Mouse (Mus musculus) liver, embryonic 13.5 days (tissue): ENCODE measurements around the gene Cdk14. TPM values are rescaled to one million over a fixed set of nuclear protein-coding genes. Genes with fewer than 3 reads are reported as not detected.
"Not testable (repeated sequence)": the region's sequence is repeated elsewhere in the genome, so short reads cannot be mapped to it uniquely, and the experiment has no call there.

Experiments
- ATAC-seq: fragments of 200-750 bp; cut with Nextera tagmentation; 2 replicates; pipeline ENCODE4 v1.8.0; 2017; ENCODE audit warnings: low read depth, mild to moderate bottlenecking, moderate number of reproducible peaks, moderate library complexity
- DNase-seq: peaks from one replicate; pipeline ENCODE4 v3.0.0; 2022
- H3K27ac ChIP-seq: fragments of 300-500 bp; sonication (generic); 2 replicates; pipeline ENCODE4 v1.5.1; 2015; ENCODE audit warnings: moderate library complexity, mild to moderate bottlenecking, inconsistent platforms
- H3K27me3 ChIP-seq: fragments of 300-500 bp; sonication (generic); 2 replicates; pipeline ENCODE4 v1.6.1; 2015; ENCODE audit warnings: mild to moderate bottlenecking, inconsistent platforms
- H3K36me3 ChIP-seq: fragments of 300-500 bp; sonication (generic); 2 replicates; pipeline ENCODE4 v1.6.1; 2015; ENCODE audit warnings: mild to moderate bottlenecking, inconsistent platforms
- H3K4me1 ChIP-seq: fragments of 300-500 bp; sonication (generic); replicated peaks from 2 replicates; pipeline ENCODE4 v1.6.1; 2015; ENCODE audit warnings: inconsistent platforms
- H3K4me2 ChIP-seq: fragments of 300-500 bp; sonication (generic); 2 replicates; pipeline ENCODE4 v1.6.1; 2015; ENCODE audit warnings: inconsistent platforms, mild to moderate bottlenecking, moderate library complexity
- H3K4me3 ChIP-seq: fragments of 300-500 bp; sonication (generic); replicated peaks from 2 replicates; pipeline ENCODE4 v1.5.1; 2015; ENCODE audit warnings: mild to moderate bottlenecking, inconsistent platforms
- H3K9ac ChIP-seq: fragments of 300-500 bp; sonication (generic); 2 replicates; pipeline ENCODE4 v1.6.1; 2015; ENCODE audit warnings: mild to moderate bottlenecking, inconsistent platforms
- H3K9me3 ChIP-seq: fragments of 300-500 bp; sonication (generic); replicated peaks from 2 replicates; pipeline ENCODE4 v1.6.1; 2016; ENCODE audit warnings: inconsistent platforms
- WGBS: fragments of 180-500 bp; shearing (Covaris S2); methylation state at CpG from one replicate; pipeline ENCODE4 v1.1.7; 2015; ENCODE audit not compliant: insufficient replicate concordance; 5-methylcytosine and 5-hydroxymethylcytosine counted together
- polyA plus RNA-seq: library from polyadenylated mRNA; unstranded; fragments of >200 nt; fragmentation: Nextera tagmentation; extraction: Ambion mirVana; gene quantifications from 2 replicates; pipeline ENCODE4 v1.2.1, GENCODE M21; 2015

Gene Cdk14
- polyA plus RNA-seq, 1 experiment from 2014 or later = 1.4 TPM

DNA sequence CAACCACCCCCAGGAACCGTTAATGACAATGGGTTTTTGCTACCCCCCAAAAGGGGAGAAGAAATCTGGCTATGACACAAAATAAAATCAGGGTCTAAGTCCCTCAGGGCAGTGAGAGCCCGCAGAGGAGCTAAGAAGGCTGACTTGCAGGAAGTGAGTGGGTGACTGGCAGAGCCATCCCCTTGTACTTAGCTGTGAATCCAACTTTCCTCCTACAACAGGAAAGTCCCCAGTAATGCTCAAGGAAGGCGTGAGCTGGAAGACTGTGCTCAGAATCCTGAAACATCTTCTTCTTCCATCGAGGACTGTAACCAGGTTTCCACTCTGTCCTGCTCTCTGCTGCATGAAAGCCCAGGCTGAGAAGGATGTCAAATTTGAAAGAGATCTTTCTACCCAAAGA is 502.8 kb downstream of the Cdk14 start:
- WGBS = 47% methylated on average over 4 of the region's 4 CpGs
- ATAC-seq = no peak
- Histone ChIP-seq H3K27me3 (no peaks in the 10 kb centered on the region), H3K4me2 (no peak overlapping the region), H3K36me3 (no peaks in the 10 kb centered on the region), H3K4me1 (no peaks in the 10 kb centered on the region), H3K4me3 (no peak overlapping the region), H3K27ac (no peak overlapping the region), H3K9me3 (no peaks in the 10 kb centered on the region), H3K9ac (no peak overlapping the region)
- DNase-seq = no peak

DNA sequence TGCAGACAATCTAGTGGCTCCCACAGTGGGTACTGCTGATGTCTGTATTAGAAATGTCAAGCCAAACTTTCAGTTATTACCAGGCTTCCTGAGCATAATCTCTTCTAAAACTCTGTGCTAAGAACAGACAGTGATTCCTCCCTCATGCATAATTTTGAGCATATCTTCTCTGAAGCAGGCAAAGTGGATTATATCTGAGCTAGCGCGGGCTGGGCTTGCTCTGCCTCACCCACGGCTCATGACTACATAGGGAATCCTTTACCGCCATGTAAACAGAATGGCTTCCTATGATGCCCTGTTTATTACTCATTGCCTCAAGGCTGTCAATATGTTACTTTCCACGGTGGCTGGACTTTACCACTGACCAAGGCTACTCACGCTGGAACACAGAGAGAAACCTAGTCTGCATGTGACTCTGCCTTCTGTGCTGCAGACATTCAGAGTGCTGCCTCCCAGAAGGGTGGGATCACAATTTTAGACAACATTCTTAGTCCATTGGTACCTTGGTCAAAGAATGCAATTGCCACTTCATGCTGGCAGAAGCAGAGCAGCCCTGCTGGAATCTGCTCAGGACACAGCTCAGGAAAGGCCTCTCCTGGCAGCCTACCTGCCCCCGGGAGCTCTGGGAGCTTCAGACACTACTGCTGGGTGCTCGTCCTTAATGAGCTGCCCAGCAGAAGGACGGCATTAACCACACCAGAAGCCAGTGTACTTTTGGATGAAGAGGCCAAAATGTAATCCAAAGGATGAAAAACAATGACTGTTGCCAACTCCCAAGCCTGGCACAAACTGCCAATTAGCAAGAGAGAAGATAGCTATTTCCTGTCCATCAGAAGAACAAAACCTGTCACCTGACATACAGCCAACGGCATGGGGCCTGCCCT is 503.5 kb downstream of the Cdk14 start:
- DNase-seq (no peak), ATAC-seq (no peak)
- H3K9ac ChIP-seq = no peak overlapping the region
- H3K4me3 ChIP-seq = no peak overlapping the region
- no peaks in the 10 kb centered on the region for H3K36me3 ChIP-seq
- 65% methylated on average over 10 of the region's 10 CpGs for WGBS
- no peak overlapping the region for H3K4me2 ChIP-seq
- H3K9me3 ChIP-seq = no peaks in the 10 kb centered on the region
- no peak overlapping the region for H3K27ac ChIP-seq
- no peaks in the 10 kb centered on the region for H3K27me3 ChIP-seq
- H3K4me1 ChIP-seq = no peaks in the 10 kb centered on the region

DNA sequence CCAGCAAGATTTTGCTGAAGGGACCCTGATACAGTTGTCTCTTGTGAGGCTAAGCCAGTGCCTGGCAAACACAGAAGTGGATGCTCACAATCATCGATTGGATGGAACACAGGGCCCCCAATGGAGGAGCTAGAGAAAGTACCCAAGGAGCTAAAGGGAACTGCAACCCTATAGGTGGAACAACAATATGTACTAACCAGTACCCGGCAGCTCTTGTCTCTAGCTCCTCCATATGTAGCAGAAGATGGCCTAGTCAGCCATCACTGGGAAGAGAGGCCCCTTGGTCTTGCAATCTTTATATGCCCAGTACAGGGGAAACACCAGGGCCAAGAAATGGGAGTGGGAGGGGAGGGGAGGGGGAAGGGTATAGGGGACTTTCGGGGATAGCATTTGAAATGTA is 515.2 kb downstream of the Cdk14 start:
- 62% methylated on average over 3 of the region's 3 CpGs for WGBS
- H3K4me1 ChIP-seq, H3K9me3 ChIP-seq, H3K4me2 ChIP-seq, H3K9ac ChIP-seq, DNase-seq, H3K27me3 ChIP-seq, H3K27ac ChIP-seq, ATAC-seq, H3K4me3 ChIP-seq, H3K36me3 ChIP-seq: not testable (repeated sequence)

DNA sequence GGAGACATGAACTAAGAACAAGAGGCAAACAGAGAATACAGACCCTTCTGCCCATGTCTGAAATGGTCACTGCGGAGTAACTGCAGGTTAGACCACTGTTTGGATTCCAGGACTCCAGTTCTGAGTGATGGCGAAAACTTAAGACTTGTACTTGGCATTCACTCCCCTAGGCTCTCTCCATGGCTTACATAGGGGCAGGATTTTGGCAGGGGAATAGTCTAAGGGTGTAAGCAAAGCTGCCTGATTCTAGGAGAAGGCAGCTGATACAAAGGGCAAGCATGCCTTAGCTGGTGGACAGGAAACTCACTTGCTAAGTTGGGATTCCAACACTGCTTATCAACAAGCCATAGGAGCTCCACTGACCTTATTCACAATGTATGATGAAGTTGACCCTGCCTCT is 521.9 kb downstream of the Cdk14 start:
- no peak overlapping the region for H3K9ac ChIP-seq
- no peak overlapping the region for H3K27ac ChIP-seq
- no peaks in the 10 kb centered on the region for H3K9me3 ChIP-seq
- WGBS = 66% methylated on average over 2 of the region's 2 CpGs
- H3K4me3 ChIP-seq = no peak overlapping the region
- no peaks in the 10 kb centered on the region for H3K4me1 ChIP-seq
- no peak for DNase-seq
- H3K36me3 ChIP-seq = no peaks in the 10 kb centered on the region
- no peak overlapping the region for H3K4me2 ChIP-seq
- no peak for ATAC-seq
- no peaks in the 10 kb centered on the region for H3K27me3 ChIP-seq

DNA sequence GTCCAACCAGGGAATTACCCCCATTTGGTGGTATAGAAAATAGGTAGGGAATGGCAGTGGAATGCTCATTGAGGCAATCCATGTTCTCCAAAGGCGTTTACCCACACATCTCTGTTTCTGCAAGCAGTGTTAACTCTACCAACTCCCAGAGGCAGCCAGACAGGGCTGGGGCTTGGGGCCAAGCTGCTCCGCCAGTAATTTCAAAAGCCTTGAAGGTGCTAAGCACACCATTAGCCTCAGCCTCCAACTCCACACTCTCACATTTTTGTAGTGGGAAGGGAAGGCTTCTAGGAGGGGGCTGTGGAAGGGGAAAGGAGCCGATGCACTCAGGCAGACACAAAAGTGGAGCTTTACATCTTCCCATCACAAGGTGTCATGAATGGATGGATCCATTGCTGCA is 525.1 kb downstream of the Cdk14 start:
- WGBS = 59% methylated on average over 3 of the region's 3 CpGs
- Histone ChIP-seq H3K9ac (no peak overlapping the region), H3K9me3 (no peaks in the 10 kb centered on the region), H3K36me3 (no peaks in the 10 kb centered on the region), H3K27me3 (no peaks in the 10 kb centered on the region), H3K4me3 (no peak overlapping the region), H3K4me1 (no peaks in the 10 kb centered on the region), H3K4me2 (no peak overlapping the region), H3K27ac (no peak overlapping the region)
- DNase-seq (no peak), ATAC-seq (no peak)

DNA sequence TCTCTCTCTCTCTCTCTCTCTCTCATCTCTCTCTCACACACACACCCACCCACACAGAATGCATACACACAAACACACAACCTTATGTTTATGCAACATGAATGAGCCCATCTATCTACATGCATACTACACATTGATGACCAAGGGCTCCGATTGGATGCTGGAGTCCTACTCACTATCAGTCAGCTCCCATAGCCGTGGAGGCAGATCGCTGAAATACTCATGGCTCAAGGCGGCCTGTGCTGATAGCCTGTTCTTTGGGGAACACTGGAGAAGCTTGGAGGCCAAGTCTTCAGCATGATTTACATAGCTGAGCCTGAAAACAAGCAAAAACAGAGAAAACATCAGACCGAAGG is 526.3 kb downstream of the Cdk14 start:
- Histone ChIP-seq H3K9me3 (no peaks in the 10 kb centered on the region), H3K27ac (no peak overlapping the region), H3K36me3 (no peaks in the 10 kb centered on the region), H3K4me1 (no peaks in the 10 kb centered on the region), H3K4me2 (no peak overlapping the region), H3K9ac (no peak overlapping the region), H3K4me3 (no peak overlapping the region), H3K27me3 (no peaks in the 10 kb centered on the region)
- 62% methylated on average over 5 of the region's 5 CpGs for WGBS
- DNase-seq = no peak
- no peak for ATAC-seq

DNA sequence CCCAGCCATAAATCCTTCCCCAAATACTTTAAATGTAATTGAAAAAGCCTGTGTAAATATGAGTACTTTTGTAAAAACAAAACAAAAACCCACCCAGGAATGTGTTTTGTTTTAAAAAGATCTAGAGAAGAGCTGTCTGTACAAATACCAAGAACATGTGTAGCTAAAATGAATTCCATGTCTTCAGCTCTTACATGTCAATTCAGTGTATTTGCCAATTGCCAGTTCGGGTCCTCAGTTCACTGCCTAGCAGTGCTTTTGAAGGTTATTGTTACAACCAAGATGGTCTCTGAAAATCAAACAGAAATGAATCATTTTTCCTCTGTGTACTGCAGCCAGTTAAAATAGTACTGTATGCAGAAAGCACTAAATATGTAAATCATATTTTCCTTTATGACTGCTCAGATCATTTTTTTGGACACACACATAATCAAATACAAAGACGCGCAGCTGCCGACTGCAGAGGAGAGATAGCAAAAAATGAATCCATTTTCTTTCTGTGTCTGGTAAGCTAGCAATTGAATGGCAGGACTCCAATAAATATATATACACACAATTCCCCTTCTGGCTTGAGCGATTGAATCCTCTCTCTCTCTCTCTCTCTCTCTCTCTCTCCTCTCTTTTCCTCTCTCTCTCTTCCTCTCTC is 526.8 kb downstream of the Cdk14 start:
- 77% methylated on average over 5 of the region's 5 CpGs for WGBS
- H3K9me3 ChIP-seq = no peaks in the 10 kb centered on the region
- no peak for DNase-seq

DNA sequence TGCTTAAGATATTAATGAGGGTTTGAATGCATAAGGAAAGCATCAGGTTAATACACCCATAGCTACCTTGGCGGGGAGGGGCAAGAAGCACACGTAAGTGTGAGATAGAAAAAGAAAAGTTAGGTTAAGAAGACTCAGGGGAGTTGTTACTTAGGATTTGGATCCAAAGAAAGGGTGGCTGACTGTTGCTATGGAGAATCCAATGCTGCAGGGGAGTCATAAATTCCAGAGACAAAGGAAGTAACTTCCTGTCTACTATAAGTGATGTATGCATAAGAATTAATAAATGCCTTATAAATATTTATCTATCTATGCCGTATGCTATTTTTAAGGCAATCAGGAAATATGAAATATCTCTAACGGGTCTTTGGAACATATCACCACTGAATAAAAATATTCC is 527.4 kb downstream of the Cdk14 start:
- Histone ChIP-seq H3K4me2 (no peak overlapping the region), H3K36me3 (no peaks in the 10 kb centered on the region), H3K9ac (no peak overlapping the region), H3K27ac (no peak overlapping the region), H3K4me1 (no peaks in the 10 kb centered on the region), H3K27me3 (no peaks in the 10 kb centered on the region), H3K4me3 (no peak overlapping the region), H3K9me3 (no peaks in the 10 kb centered on the region)
- ATAC-seq (no peak), DNase-seq (no peak)
- WGBS = 63% methylated on average over 4 of the region's 4 CpGs

More for the DNA sequence above, 526.8 kb downstream of the Cdk14 start:
- no peak overlapping the region for H3K4me3 ChIP-seq
- H3K36me3 ChIP-seq = no peaks in the 10 kb centered on the region
- H3K4me2 ChIP-seq = no peak overlapping the region
- H3K9ac ChIP-seq = no peak overlapping the region
- no peaks in the 10 kb centered on the region for H3K27me3 ChIP-seq
- no peak overlapping the region for H3K27ac ChIP-seq
- no peaks in the 10 kb centered on the region for H3K4me1 ChIP-seq
- no peak for ATAC-seq

DNA sequence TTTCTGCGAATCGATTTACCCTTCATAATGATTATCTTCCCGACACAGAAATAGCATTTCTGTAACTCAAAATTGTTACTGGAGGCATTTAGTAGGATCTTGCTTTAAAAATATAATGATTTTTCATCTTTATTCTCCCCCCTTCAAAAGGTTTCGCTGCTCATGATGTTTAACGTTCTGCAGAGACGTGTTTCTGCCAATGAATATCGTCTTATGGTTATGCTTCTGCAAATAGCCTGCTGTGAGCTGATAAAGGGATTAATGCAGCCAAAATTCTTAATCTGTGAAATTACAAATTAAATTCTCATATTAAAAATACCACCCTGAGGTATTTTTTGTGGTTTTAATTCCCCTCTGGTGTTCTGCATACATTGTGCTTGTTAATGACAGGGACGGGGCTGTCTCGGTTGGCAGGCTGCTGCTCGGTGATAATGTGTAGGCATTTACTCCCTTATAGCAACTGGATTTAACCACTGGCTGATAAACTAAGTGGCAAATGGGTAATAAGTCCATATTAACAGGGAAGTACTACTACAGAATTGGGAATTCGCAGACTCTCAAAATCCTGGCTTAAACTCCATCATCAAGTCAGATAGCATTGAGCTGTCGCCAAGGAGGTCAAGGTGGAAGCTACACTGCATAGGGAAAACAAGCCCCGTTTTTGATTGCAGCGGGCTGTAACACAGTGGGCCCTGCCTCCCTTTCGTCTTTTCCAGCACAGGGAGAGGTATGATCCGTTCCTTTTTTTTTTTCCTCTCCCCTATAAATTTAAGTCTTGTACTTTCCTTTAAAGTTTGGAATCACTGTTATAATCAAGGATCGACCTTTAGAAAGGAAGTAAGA is 528.0 kb downstream of the Cdk14 start:
- DNase-seq (no peak), ATAC-seq (no peak)
- 71% methylated on average over 17 of the region's 17 CpGs for WGBS
- no peaks in the 10 kb centered on the region for H3K36me3 ChIP-seq
- H3K4me1 ChIP-seq = no peaks in the 10 kb centered on the region
- H3K27ac ChIP-seq = no peak overlapping the region
- H3K4me2 ChIP-seq = no peak overlapping the region
- H3K4me3 ChIP-seq = no peak overlapping the region
- no peak overlapping the region for H3K9ac ChIP-seq
- H3K27me3 ChIP-seq = no peaks in the 10 kb centered on the region
- H3K9me3 ChIP-seq = no peaks in the 10 kb centered on the region

DNA sequence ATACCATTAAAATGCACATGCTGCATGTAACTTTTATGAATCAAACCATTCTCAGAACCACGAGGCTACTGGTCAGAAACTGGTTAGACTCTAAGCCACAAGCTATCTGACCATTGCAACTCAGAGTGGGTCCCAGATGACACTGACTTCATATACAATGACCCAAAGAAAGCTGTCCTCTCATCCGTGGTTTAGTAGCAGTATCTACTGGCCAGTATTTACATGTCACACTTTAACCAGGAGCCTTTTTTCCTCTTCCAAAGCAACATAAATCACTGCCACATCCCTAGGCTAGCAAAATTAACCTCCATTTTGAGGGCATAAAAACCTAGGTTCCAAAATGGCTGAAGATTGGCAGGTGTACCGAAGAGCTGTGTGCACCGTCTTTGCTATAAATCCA is 533.0 kb downstream of the Cdk14 start:
- Histone ChIP-seq H3K4me1 (no peaks in the 10 kb centered on the region), H3K4me2 (no peak overlapping the region), H3K9me3 (no peaks in the 10 kb centered on the region), H3K27me3 (no peaks in the 10 kb centered on the region), H3K36me3 (no peaks in the 10 kb centered on the region), H3K4me3 (no peak overlapping the region), H3K9ac (no peak overlapping the region), H3K27ac (no peak overlapping the region)
- ATAC-seq = no peak
- WGBS = 67% methylated on average over 4 of the region's 4 CpGs
- DNase-seq = no peak

DNA sequence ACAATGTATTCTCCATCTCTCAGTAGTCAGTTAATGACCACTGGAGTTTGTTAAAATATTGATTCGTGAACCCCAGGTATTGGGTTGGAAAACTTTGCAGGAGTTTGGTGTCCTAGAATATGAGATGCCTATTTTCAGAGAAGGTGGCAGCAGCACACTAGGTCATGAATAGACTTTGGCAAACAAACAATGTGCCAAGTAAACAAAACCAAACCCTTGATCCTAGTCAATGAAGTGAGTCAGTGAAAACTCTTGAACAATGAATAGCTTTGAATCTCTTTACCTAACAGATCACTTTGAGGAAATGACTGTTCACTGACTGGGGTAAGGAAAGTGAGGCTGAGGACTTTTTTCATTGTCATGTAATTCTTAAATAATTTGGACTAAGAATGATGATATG is 537.3 kb downstream of the Cdk14 start:
- WGBS = 70% methylated on average over 1 of the region's 1 CpGs
- no peak for ATAC-seq
- H3K27me3 ChIP-seq = no peaks in the 10 kb centered on the region

More for the DNA sequence above, 537.3 kb downstream of the Cdk14 start:
- DNase-seq = no peak
- Histone ChIP-seq H3K9me3 (0 out of 2 replicates have a peak, but pooled peaks cover 5% of the 10 kb centered on the region), H3K27ac (no peak overlapping the region), H3K4me3 (no peak overlapping the region), H3K4me2 (no peak overlapping the region), H3K9ac (no peak overlapping the region), H3K36me3 (no peaks in the 10 kb centered on the region), H3K4me1 (no peaks in the 10 kb centered on the region)
